Mouse (Mus musculus): Measurements from ENCODE around the gene Naa80. TPM values are rescaled to one million over a fixed set of nuclear protein-coding genes. Genes with fewer than 3 reads are reported as not detected.

Gene Naa80
- polyA plus RNA-seq, 1 experiment from 2014 or later: 16.4 TPM

GRCm38 (mm10) chr9:107547957-107548356, 30.7 kb upstream of the Naa80 start:
- Histone ChIP-seq H3K9me3 (ENCODE audit: control insufficient read depth, low read length) (no peaks in the 10 kb centered on the region), H3K4me3 (replicated peaks; ENCODE audit: low read length) (no peak overlapping the region), H3K9ac (no peak overlapping the region), H3K27ac (no peak overlapping the region), H3K4me2 (replicated peaks) (no peak overlapping the region), H3K4me1 (replicated peaks; ENCODE audit: control insufficient read depth, insufficient read depth, low read length) (peaks cover 24% of the 10 kb centered on the region), H3K36me3 (replicated peaks; ENCODE audit: control insufficient read depth, insufficient read depth) (peaks cover 15% of the 10 kb centered on the region), H3K27me3 (ENCODE audit: control insufficient read depth, insufficient read depth, low read length) (peaks cover 43% of the 10 kb centered on the region)
- ATAC-seq (ENCODE audit: low FRiP score): no peak
- 81% methylated on average over 5 of the region's 5 CpGs for WGBS
- DNase-seq (ENCODE audit: low spot score): no peak

- H3K9ac ChIP-seq: no peak overlapping the region
- no peak overlapping the region for H3K4me2 ChIP-seq (replicated peaks)
- peaks cover 30% of the 10 kb centered on the region for H3K4me1 ChIP-seq (replicated peaks; ENCODE audit: control insufficient read depth, insufficient read depth, low read length)
- WGBS: 90% methylated on average over 10 of the region's 10 CpGs
- H3K27ac ChIP-seq: no peak overlapping the region
- DNase-seq (ENCODE audit: low spot score) (no peak), ATAC-seq (ENCODE audit: low FRiP score) (no peak)
- peaks cover 15% of the 10 kb centered on the region for H3K36me3 ChIP-seq (replicated peaks; ENCODE audit: control insufficient read depth, insufficient read depth)
- H3K27me3 ChIP-seq (ENCODE audit: control insufficient read depth, insufficient read depth, low read length): peaks cover 45% of the 10 kb centered on the region
- no peak overlapping the region for H3K4me3 ChIP-seq (replicated peaks; ENCODE audit: low read length)
- no peaks in the 10 kb centered on the region for H3K9me3 ChIP-seq (ENCODE audit: control insufficient read depth, low read length)
Observed at GRCm38 (mm10) chr9:107548820-107549219, 29.9 kb upstream of the Naa80 start.

DNA sequence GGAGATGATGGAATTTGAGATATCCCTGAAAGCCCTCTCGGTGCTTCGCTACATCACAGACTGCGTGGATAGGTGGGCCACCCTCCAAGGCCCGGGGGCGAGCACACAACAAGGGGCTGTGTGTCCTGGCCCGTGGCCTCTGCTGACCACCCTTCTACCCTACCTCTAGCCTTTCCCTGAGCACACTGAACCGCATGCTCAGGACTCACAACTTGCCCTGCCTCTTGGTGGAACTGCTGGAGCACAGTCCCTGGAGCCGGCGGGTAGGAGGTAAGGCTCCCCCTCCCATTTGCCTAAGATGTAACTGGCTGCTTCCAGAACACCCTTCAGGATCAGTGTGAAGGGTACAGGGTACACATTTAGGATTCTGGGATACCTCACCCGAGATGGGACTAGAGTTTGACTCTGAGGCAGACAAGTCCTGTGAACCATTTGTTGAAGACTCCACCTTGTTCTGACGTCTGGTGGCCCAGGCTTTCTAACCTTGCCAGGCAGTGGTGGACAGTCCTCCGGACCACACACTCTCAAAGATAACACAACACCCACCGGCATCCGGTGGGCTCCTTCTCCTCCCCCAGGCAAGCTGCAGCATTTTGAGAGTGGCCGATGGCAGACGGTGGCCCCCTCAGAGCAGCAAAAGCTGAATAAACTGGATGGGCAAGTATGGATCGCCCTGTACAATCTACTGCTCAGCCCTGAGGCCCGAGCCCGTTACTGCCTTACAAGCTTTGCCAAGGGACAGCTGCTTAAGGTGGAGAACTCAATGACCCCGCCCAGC, 29.2 kb upstream of the Naa80 start:
- no peak overlapping the region for H3K4me3 ChIP-seq (replicated peaks; ENCODE audit: low read length)
- DNase-seq (ENCODE audit: low spot score) (no peak), ATAC-seq (ENCODE audit: low FRiP score) (no peak)
- peaks cover 45% of the 10 kb centered on the region for H3K27me3 ChIP-seq (ENCODE audit: control insufficient read depth, insufficient read depth, low read length)
- peaks cover 32% of the 10 kb centered on the region for H3K4me1 ChIP-seq (replicated peaks; ENCODE audit: control insufficient read depth, insufficient read depth, low read length)
- no peak overlapping the region for H3K4me2 ChIP-seq (replicated peaks)
- H3K9ac ChIP-seq: no peak overlapping the region
- H3K27ac ChIP-seq: no peak overlapping the region
- no peaks in the 10 kb centered on the region for H3K9me3 ChIP-seq (ENCODE audit: control insufficient read depth, low read length)
- peaks cover 9% of the 10 kb centered on the region for H3K36me3 ChIP-seq (replicated peaks; ENCODE audit: control insufficient read depth, insufficient read depth)
- WGBS: 87% methylated on average over 20 of the region's 20 CpGs

GRCm38 (mm10) chr9:107550491-107551116, 28.1 kb upstream of the Naa80 start:
- Histone ChIP-seq H3K4me2 (replicated peaks) (peak overlapping the region; percentile 59), H3K4me1 (replicated peaks; ENCODE audit: control insufficient read depth, insufficient read depth, low read length) (peaks cover 38% of the 10 kb centered on the region), H3K9me3 (ENCODE audit: control insufficient read depth, low read length) (no peaks in the 10 kb centered on the region), H3K27ac (no peak overlapping the region), H3K9ac (peak overlapping the region; percentile 59; the same call in 1 of the 2 replicates), H3K36me3 (replicated peaks; ENCODE audit: control insufficient read depth, insufficient read depth) (no peaks in the 10 kb centered on the region), H3K4me3 (replicated peaks; ENCODE audit: low read length) (0 out of 2 replicates have a peak overlapping the region, but pooled peaks have one; percentile 33), H3K27me3 (ENCODE audit: control insufficient read depth, insufficient read depth, low read length) (peaks cover 45% of the 10 kb centered on the region)
- ATAC-seq (ENCODE audit: low FRiP score) (no peak), DNase-seq (ENCODE audit: low spot score) (no peak)
- WGBS: 23% methylated on average over 23 of the region's 23 CpGs

DNA sequence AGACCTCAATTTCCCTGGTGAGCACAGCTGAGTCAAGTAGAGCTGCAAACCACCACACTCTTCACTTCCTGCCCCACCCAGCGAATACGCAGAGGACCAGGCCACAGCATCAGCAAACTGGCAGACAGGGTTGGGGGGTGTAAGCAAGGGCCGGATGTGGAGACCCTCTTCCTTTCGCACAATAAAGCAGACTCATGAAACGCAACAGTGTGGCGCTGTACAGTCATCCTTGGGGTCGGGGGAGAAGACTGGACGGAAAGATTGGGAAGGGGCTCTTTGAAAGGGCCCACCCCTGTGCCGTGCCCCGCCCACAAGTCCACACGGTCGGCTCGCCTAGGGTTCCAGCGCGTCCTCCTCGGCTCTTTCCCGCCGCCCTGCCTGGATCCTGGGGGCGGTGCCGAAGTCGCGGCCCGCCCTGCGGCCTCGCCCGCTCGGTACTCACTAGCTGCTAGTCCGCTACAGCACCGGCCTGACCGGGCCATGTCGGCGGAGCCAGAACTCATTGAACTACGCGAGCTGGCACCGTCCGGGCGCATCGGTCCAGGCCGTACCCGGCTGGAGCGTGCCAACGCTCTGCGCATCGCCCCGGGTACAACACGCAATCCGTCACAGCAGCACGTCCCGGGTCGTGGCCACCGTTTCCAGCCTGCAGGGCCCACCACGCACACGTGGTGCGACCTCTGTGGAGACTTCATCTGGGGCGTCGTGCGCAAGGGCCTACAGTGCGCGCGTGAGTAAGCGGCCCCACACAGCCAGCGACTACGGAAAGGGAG, 27.4 kb upstream of the Naa80 start, which contains the start of gene Rassf1:
Rassf1 (plus strand) TSS at position 439 of the 773 bp plus-strand sequence.
- Histone ChIP-seq H3K36me3 (replicated peaks; ENCODE audit: control insufficient read depth, insufficient read depth) (no peaks in the 10 kb centered on the region), H3K4me3 (replicated peaks; ENCODE audit: low read length) (peak within 1 kb of the TSS; percentile 33), H3K27ac (no peak within 1 kb of the TSS), H3K9ac (peak within 1 kb of the TSS; percentile 59), H3K4me1 (replicated peaks; ENCODE audit: control insufficient read depth, insufficient read depth, low read length) (peaks cover 44% of the 10 kb centered on the region), H3K9me3 (ENCODE audit: control insufficient read depth, low read length) (no peaks in the 10 kb centered on the region), H3K27me3 (ENCODE audit: control insufficient read depth, insufficient read depth, low read length) (peaks cover 45% of the 10 kb centered on the region), H3K4me2 (replicated peaks) (peak within 1 kb of the TSS; percentile 59)
- DNase-seq (ENCODE audit: low spot score): no peak
- ATAC-seq (ENCODE audit: low FRiP score): no peak
- WGBS: 2% methylated on average over 63 of the region's 63 CpGs

GRCm38 (mm10) chr9:107551890-107552355, 26.8 kb upstream of the Naa80 start:
- Histone ChIP-seq H3K4me3 (replicated peaks; ENCODE audit: low read length) (peak overlapping the region; percentile 33), H3K9me3 (ENCODE audit: control insufficient read depth, low read length) (no peaks in the 10 kb centered on the region), H3K4me1 (replicated peaks; ENCODE audit: control insufficient read depth, insufficient read depth, low read length) (peaks cover 44% of the 10 kb centered on the region), H3K27me3 (ENCODE audit: control insufficient read depth, insufficient read depth, low read length) (peaks cover 45% of the 10 kb centered on the region), H3K4me2 (replicated peaks) (peak overlapping the region; percentile 59), H3K9ac (peak overlapping the region; percentile 59), H3K36me3 (replicated peaks; ENCODE audit: control insufficient read depth, insufficient read depth) (no peaks in the 10 kb centered on the region), H3K27ac (no peak overlapping the region)
- no peak for ATAC-seq (ENCODE audit: low FRiP score)
- WGBS: 10% methylated on average over 8 of the region's 8 CpGs
- DNase-seq (ENCODE audit: low spot score): no peak

GRCm38 (mm10) chr9:107552690-107553393, 25.8 kb upstream of the Naa80 start:
- peak overlapping the region; percentile 75 for H3K4me2 ChIP-seq (replicated peaks)

DNA sequence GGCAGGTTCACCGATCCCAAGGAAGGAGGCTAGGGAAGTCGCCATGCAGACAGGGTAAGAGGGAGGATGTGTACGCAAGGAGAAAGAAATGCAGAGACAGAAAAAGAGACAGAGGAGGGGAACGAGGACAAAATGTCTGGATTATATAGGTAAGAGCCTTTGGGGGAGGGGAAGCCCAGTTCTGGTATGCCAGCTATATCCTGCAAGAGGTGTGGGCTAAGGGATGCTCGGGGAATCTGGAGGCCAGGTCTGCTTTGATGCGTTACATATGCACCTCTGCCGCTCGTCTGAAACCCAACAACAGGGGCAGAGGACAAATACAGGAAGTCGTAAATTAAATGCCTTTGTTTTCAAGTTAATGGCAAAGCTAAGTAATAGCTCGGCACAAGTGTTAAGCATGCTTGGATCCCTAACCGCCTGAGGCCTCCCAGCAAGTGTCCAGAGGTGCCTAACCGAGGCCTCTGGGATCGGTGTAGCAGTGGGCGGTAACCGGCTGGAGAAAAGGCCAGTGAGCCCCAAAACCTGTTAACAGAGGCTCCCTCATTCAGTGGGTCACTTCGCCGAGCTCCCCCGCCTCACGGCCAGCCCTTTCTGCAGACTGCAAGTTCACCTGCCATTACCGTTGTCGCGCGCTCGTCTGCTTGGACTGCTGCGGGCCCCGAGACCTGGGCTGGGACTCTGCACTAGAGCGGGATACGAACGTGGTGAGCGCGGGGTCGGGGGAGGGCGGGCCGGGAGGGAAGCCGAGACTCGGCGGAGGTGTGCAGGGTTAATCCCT, 25.0 kb upstream of the Naa80 start:
- WGBS: 5% methylated on average over 36 of the region's 37 CpGs
- peaks cover 37% of the 10 kb centered on the region for H3K4me1 ChIP-seq (replicated peaks; ENCODE audit: control insufficient read depth, insufficient read depth, low read length)

More at GRCm38 (mm10) chr9:107552690-107553393, 25.8 kb upstream of the Naa80 start:
- DNase-seq (ENCODE audit: low spot score): no peak
- ATAC-seq (ENCODE audit: low FRiP score): no peak
- no peaks in the 10 kb centered on the region for H3K9me3 ChIP-seq (ENCODE audit: control insufficient read depth, low read length)
- H3K9ac ChIP-seq: no peak overlapping the region
- H3K4me3 ChIP-seq (replicated peaks; ENCODE audit: low read length): peak overlapping the region; percentile 74
- H3K27ac ChIP-seq: no peak overlapping the region
- peaks cover 8% of the 10 kb centered on the region for H3K36me3 ChIP-seq (replicated peaks; ENCODE audit: control insufficient read depth, insufficient read depth)
- WGBS: 84% methylated on average over 5 of the region's 5 CpGs
- H3K27me3 ChIP-seq (ENCODE audit: control insufficient read depth, insufficient read depth, low read length): peaks cover 45% of the 10 kb centered on the region
- H3K4me1 ChIP-seq (replicated peaks; ENCODE audit: control insufficient read depth, insufficient read depth, low read length): peaks cover 37% of the 10 kb centered on the region

More for the DNA sequence above, 25.0 kb upstream of the Naa80 start:
- peaks cover 16% of the 10 kb centered on the region for H3K36me3 ChIP-seq (replicated peaks; ENCODE audit: control insufficient read depth, insufficient read depth)
- H3K9me3 ChIP-seq (ENCODE audit: control insufficient read depth, low read length): no peaks in the 10 kb centered on the region
- peak overlapping the region; percentile 63 for H3K9ac ChIP-seq
- peak overlapping the region; percentile 74 for H3K4me3 ChIP-seq (replicated peaks; ENCODE audit: low read length)
- DNase-seq (ENCODE audit: low spot score) (no peak), ATAC-seq (ENCODE audit: low FRiP score) (peak; percentile 69; the same call in 1 of the 2 replicates)
- peak overlapping the region; percentile 75 for H3K4me2 ChIP-seq (replicated peaks)
- peak overlapping the region; percentile 73 for H3K27ac ChIP-seq
- peaks cover 43% of the 10 kb centered on the region for H3K27me3 ChIP-seq (ENCODE audit: control insufficient read depth, insufficient read depth, low read length)

All from hindbrain, embryonic 14.5 days (tissue).